Mouse (Mus musculus): ENCODE measurements around the gene Sp3.
"Not testable (repeated sequence)": the region's sequence is repeated elsewhere in the genome, so short reads cannot be mapped to it uniquely, and the experiment has no call there.

The Sp3 gene

DNA sequence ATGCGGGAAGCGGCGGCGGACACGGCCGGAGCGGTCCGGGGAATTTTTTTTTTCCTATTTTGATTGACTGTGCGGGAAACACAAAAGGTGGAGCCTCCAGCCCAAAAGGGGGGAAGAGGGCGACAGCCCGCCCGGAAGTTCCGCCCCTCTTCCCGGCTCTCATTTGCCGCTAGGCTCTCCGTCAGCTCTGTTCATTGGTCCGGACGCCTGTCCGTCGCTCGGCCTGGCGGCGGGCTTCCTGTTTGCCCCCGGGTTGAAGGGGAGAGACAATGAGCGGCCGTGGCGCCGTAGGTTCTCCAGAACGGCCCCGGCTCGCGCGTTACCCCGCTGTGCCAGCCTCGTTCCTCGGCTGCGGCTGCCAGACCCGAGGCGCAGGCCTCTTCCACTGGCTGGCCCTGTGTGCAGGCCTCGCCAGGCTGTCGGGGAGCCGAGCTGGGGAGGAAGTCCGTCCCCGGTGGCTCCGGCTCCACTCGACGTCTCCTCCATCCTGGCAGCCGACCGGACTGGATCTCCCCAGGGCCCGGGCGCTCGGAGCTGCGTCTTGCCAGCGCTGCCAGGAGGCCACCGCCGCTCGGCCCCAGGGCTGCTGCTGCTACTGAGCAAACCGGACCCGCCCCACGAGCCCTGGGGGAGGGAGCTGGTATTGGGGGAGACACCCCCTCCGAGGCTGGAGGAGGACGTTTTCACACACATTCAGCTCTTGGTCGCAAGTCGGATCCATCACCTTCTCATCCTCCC is at the start of gene Sp3:
Gene Sp3 (minus strand): TSS at position 110 of the 738 bp plus-strand sequence.
- peak; percentile 88 for DNase-seq (ENCODE audit: extremely low spot score, low read depth, low spot score)

DNA sequence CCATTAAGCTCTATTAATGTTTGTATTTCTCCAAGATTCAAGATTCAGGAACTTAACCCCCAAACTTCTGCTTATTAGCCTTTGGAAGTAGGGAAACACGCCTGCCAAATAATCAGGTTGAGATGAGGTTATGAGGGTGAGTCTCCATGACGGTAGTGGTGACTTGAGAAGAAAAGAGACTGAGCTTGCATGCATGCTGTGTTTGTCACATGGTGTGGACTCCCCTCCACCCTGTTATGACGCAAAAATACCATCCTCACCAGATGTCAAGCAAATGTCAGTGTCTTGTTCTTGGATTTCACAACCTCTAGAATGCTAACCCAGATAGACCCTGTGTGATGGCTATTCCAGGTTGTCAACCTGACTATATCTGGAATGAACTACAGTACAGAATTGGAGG is 49.6 kb upstream of the Sp3 start:
- no peak for DNase-seq (ENCODE audit: extremely low spot score, low read depth, low spot score)

DNA sequence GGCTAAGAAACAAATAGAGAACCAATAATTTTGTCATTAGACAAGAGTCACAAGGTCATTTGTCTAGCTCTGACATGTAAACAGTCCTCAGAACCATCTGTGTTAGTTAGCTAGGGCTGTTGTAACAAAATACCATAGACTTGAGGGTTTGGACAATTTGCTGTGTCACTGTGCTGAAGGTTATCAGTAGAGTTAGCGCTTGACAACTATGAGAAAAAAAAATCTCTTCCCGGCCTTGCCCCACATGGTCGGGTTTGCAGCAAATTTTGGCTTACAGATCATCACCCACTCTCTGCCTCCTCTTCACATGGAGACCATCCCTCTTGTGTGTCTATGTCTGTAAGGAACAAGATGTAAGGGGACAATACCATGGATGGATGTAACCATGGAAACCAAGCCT is 47.8 kb upstream of the Sp3 start:
- no peak for DNase-seq (ENCODE audit: extremely low spot score, low read depth, low spot score)

DNA sequence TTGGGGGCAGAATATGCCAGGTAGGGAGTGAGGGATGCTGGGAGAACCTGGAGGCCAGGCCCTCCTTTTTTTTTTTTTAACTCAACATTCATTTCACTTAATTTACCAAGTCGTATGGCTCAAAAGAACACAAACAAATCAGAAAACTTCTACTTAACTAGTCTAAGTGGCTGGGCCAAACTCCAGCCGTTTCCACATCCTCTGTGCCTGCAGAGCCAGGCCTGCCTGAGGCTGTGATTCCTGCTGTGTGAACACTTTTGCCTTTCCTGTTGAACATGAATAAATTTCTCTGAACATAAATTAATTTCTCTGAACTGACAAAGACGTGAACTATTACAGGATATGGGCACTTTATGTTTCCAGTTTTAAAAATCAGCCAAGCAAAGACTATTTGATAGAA is 46.9 kb upstream of the Sp3 start:
- no peak for DNase-seq (ENCODE audit: extremely low spot score, low read depth, low spot score)

DNA sequence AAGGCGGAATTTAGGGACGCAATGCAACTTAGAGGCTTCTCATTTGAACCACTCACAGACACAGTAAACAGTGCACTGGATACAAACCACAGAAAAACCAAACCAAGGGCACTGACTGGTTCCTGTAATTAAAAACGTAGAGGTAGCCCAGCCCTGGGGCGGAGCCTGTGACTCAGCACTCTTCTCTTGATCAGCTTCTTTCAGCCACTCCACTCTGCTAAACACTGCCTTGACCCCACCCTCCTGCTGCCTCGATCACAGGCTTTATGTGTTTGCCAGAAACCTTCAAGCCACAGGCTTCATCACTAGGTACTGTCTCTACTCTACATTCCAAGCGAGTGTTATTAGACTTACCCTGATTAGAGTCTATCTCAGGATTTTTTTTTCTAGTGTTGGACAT is 43.6 kb upstream of the Sp3 start:
- DNase-seq (ENCODE audit: extremely low spot score, low read depth, low spot score): no peak

DNA sequence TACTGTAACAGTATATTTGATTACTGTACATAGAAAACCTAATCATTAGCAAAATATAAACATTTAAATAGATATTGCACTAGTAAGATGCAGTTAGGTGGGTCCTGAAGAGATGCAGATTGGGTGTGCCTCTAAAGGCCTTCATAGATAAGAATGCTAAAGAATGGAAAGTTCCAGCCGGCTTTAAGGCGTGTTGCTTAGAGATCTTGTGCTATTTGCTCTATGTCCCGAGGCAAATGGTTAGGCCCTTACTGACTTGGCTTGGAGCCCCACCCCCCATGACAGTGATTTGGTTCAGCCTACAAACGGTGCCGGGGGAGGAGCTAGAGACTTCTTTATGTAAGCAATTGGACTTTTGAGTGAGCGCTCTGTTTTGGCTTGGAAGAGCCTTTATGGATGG is 40.8 kb upstream of the Sp3 start:
- DNase-seq (ENCODE audit: extremely low spot score, low read depth, low spot score): no peak

DNA sequence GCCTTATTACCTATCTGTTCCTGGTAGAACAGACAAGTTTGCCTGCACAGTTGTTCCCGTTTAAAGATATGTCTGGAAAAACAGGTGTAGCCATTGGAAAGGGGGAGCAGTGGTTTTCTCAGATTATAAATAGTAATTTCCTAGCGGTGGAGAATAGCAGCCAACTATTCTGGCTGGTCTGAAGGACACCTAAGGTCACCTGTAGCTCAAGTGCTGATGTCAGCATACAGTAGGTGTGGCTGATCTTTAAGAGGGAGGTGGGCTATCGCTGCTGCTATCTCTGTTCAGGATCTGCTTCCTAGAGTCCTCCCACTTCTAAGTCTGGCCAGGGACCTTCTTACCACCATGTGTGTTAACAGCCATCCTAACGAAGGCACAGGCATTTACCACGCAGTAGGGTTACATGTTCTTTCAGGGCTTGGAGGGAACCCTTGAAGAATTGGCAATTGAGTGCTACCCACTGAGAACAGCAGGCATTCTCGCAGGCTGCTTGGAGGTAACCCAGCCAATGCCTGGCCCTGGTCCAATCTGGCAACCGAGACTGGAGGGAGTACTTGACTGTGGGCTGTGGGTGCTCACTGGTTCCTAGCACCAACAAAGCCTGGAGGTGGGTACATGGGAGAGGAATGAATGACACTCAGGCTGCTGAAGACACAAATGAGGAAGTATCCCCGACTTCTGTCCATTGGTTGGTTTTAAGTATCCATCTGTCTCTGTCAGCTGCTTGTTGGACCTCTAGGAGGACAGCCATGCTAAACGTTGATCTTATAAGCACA is 39.3 kb upstream of the Sp3 start:
- DNase-seq (ENCODE audit: extremely low spot score, low read depth, low spot score): no peak

DNA sequence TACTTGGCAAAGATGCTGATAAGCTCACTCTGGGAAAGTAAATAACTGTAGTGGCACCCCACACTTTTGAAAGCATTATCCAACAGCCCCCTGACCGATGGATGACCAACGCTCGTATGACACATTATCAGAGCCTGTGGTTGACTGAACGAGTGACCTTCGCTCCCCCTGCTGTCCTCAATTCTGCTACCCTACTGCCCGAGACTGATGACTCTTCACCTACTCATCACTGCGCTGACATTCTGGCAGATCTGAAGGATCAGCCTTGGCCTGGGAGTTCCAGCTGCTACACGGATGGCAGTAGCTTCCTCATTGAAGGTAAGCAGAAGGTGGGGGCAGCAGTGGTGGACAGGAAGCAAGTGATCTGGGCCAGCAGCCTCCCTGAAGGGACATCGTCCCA is 33.8 kb upstream of the Sp3 start:
- DNase-seq (ENCODE audit: extremely low spot score, low read depth, low spot score): not testable (repeated sequence)

DNA sequence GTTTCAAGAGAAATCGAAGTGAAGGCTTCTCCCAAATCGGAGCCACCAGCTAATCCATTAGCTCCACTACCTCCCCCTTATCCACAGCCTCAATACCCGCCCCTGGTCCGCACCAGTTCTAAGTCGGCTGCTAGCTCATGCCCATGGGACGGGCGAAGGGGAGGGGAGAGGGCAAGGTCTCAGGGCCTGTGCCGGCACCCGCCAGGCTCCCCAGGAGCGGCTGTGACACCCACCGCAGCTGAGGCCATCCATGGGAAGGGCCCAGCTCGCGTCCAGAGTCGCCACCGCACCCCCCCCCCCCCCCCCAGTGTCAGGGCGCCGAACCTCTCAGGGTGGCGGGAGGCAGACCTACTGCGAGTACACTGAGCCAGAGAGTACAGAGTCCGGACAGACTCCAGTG is 32.4 kb upstream of the Sp3 start:
- DNase-seq (ENCODE audit: extremely low spot score, low read depth, low spot score): no peak

DNA sequence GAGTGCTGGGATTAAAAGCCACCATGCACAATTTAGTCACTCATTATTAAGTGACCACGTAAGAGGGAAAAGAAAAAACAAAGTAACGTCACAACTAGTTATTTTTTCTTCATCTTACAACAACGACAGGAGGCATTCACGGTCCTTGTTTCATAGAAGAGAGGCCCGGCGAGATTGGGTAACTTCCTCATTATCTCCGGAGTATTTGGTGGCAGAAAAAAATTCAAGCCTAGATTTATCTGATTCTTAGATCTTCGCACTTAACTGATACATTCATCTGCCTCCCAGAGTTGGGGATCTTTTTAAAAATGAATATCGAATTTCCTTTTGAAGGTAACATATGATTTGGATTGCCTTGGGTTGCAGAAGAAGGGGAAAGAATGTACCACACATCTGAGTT is 27.2 kb upstream of the Sp3 start:
- no peak for DNase-seq (ENCODE audit: extremely low spot score, low read depth, low spot score)

DNA sequence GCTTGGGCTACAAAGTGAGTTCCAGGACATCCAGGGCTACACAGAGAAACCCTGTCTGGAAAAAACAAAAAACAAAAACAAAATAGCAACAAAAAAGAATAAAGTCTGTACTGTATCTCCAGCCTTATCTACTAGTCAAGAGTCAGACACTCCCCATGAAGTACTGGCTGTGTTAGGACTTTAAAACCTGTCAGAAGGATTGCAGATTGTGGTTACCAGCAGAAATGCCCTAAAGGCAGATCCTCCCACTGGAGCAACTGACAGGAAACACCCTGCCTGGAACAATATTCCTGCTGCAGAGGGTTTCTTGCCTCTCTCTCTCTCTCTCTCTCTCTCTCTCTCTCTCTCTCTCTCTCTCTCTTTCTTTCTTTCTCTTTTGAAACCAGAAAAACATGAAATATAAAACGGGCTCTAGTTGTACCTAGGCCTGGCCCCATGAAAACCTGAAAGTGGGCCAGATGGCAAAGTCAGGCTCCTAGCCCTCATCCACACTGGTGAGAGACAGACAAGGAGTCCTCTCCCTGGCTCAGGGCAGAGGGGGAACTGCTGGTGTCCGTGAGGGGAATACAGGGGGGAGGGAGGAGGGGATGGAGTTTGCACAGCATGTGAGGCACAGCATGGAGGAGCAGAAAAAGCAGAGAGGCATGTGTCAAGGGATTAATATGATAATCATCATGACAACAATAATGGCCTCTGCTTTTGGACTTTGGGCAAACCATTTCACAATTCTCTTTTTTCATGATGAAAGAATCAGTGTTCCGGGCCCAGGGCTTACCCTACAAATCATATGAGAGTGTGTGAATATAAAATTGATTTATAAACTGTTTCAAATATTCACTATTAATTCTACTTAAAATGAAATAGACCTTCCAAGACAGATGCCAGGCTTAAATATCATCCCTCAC is 25.6 kb upstream of the Sp3 start:
- no peak for DNase-seq (ENCODE audit: extremely low spot score, low read depth, low spot score)

DNA sequence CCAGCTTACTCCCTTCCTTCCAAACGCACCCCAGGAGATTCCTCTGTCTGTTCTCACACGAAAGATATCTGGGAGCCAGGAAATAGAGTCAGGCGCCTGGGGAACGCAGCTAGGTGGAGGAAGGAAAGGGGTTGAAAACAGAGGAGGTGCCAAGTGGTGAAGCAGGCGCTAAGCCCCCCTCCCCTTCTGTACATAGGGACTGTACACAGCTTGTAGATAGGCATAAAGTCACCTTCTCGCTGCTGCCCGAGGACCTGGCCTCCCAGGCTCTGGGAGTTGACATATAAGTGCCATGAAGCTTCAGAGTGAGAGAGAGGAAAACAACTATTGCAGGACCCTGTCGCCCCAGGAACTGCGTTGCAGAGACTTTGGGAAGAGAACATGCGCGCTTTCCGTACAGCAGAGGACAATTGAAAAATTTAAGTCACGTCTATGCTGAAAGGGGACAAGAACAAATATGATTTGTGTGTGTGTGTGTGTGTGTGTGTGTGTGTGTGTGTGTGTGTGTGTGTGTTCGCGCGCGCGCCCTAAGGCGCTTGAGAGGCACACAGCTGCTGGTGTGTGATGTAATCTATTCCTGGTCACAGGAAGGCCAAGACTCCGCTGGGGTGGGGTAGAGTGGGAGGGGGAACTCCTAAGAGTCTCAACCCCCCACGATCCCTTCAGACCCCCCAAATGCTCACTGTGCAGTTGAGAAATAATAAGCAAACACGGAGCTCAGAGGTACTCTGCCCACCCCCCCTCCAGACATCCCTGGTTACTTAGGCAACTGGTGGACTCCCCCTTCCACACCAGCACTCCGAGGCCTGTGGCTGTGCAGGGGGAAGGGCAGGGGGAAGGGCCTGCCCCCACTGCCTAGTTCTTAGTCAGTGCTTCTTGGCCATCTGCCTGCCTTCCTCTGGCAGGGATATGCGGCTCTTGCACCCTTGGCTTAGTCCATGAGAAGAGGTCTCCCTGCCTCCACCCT is 23.8 kb upstream of the Sp3 start:
- DNase-seq (ENCODE audit: extremely low spot score, low read depth, low spot score): no peak

DNA sequence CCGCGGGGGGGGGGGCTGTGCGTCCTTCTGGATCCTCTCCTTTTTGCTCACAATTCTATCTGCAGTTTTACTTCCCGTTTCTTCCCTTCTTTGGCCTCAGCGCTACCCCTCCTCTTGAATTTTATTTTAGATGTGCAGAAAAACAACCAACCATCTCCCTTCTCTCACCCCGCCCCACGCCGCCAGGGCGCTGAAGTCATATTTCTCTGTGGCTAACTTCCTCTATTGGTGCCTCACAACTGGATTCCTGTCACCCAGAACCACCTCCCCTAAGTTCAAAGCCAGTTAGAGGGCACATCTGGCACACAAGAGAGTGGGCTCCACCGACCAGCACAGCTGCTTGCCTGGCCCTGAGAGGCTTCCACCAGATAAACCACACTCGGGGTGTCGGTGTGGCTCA is 22.8 kb upstream of the Sp3 start:
- DNase-seq (ENCODE audit: extremely low spot score, low read depth, low spot score): no peak

DNA sequence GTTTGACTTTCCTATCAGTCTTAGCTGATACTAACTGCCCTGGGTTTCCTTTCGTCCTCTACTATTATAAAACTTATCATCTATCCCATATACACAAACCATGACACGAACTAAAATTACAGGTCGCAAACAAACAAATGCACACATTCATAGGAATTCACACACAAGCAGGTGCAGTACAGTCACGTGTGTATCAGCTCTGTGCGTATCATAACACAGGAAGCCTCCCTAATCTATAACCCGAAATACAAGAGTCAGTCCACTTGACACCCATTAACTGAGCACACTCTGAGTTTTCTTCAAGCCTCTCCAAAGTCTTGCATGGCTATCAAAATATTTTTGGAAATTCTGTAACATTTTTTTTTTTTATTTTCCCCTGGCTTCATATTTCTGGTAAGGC is 22.2 kb upstream of the Sp3 start:
- DNase-seq (ENCODE audit: extremely low spot score, low read depth, low spot score): no peak

DNA sequence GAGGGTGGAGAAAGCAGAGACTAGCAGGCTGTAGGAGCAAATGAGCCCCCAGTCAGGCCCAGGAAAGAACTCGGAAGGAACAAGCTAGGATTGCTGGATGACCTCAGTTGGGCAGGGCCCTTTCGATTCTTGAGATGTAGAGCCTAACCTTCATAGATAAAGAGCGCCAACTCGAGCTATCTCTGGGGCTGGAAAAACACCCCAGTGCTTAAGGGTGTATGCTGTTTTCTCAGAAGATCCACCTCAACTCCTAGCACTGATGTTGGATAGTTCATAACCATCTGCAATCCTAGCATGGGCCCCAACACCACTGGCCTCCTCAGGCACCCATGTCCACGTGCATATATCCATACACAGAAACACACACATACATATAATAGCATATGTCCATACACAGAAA is 21.7 kb upstream of the Sp3 start:
- no peak for DNase-seq (ENCODE audit: extremely low spot score, low read depth, low spot score)

DNA sequence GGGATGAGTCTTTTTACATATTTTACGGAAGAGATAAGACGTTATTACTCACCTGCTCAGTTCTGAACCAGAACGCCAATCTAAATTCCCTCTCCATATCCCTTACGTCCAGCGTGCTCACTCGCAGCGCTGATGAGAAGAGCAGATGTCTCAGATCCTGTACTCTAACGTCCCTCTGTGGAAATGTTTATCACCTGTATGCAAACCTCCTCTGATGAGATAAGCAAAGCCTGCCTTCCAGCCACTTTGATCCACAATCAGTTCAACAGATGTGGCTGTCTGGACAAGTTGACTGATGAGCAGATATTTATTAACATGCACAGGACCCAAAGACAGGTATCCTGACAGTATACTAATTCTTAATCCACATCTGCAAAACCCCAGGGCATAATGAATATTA is 19.9 kb upstream of the Sp3 start:
- no peak for DNase-seq (ENCODE audit: extremely low spot score, low read depth, low spot score)

DNA sequence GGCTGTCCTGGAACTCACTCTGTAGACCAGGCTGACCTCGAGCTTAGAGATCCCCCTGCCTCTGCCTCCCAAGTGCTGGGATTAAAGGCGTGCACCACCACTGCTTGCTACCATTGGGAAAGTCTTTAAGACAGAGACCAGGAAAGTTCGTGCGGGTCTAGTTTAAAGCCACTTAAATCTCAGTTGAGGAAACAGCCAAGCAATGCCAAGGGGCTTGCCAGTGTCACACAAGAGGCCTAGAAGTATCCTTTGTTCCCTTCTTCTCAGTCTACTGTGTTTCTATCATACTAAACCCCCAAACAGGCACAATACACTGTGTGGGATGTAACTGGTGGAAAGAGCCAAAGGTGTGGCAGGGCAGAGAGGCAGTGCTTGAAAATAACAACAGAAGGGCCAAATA is 17.3 kb upstream of the Sp3 start:
- DNase-seq (ENCODE audit: extremely low spot score, low read depth, low spot score): no peak

DNA sequence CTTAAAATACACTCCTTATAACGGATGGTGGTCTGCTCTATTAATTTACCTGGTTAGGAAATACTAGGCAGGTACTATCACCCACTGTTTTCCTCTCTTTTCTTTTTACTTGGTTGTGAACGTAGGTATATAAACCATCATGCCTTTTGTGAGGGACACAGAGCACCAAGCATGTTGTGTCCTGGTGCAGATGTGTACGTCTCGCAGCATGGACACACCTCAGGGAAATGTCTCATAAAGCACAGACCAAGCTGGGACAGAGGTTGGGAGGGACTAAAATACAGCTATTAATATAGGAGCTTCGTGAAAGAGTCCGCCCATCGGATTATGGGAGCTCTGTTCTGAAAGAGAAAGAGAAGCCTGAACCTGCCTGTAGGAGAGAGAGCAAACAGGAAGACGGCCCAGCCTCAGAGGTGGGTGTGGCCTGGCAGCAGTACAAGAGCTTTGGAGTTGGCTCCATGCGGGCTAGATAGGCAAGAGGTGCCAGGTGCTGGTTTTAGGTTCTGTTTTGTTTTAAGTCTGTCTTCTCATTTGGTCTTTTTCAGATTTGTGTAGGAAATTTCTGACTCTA is 16.6 kb upstream of the Sp3 start:
- no peak for DNase-seq (ENCODE audit: extremely low spot score, low read depth, low spot score)

DNA sequence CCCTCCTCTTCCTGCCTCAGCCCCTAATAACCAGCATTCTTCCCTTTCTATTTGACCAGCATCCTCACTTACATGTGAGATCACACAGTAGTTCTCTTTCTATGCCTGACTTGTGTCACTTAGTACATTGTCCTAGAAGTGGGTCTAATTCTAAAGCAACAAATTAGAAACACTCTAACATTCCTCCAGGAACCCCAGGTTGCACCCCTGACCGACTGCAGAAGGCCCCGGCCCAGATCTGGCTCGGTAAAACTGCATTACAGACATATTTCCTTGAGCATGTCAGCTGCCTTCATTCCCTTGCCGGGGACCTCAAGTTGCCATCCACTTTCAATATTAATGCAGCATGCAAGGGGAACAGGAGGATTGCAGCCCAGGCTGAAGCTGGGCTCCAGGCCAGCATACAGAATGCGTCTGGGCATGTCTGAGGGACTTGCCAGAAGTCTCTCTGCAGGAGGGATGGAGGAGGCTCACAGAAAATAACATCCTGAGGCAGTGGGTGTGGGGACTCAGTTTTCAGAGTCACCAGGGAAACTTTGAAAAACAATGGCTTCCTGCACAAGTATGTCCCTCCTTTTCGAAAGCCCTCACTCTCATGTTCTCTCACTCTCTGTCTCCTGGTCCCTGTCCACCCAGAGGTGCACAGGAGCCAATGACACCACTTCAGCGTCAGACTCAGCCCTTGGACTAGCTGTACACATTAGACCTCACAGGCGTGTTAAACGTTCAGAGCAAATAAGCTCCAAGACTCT is 15.3 kb upstream of the Sp3 start:
- DNase-seq (ENCODE audit: extremely low spot score, low read depth, low spot score): no peak
